Mouse (Mus musculus) adrenal gland, postnatal 4 days (tissue): ENCODE data around the gene Atp5j2. TPM values are rescaled to one million over a fixed set of nuclear protein-coding genes. Genes with fewer than 3 reads are reported as not detected.

ENCODE experiments used
- total RNA-seq, 2 experiments: library from RNA; stranded (reverse); gene quantifications; 2 replicates each; pipeline ENCODE4 v1.2.3; 2021

Atp5j2 gene
- total RNA-seq, 2 experiments from 2014 or later, result 367 to 390 TPM

Other genes with a start within 250 kb of the Atp5j2 start
- gene Smurf1, start 226.2 kb downstream of the Atp5j2 start, total RNA-seq, result 10 to 100 TPM; 24.7 to 28.4 TPM
- gene Gm4871, start 159.3 kb downstream of the Atp5j2 start, total RNA-seq, result not detected
- gene 1700018F24Rik, start 149.1 kb downstream of the Atp5j2 start, total RNA-seq, result not detected
- 100 to 1,000 TPM; 114 to 121 TPM for gene Arpc1a, start 108.2 kb downstream of the Atp5j2 start, total RNA-seq
- gene Kpna7, start 108.0 kb downstream of the Atp5j2 start, total RNA-seq, result not detected
- 100 to 1,000 TPM; 226 to 243 TPM for gene Arpc1b, start 77.8 kb downstream of the Atp5j2 start, total RNA-seq
- gene Pdap1, start 51.8 kb downstream of the Atp5j2 start, total RNA-seq, result 100 to 1,000 TPM; 106 to 108 TPM
- gene Bud31, start 51.7 kb downstream of the Atp5j2 start, total RNA-seq, result 100 to 1,000 TPM; 106 to 113 TPM
- 10 to 100 TPM; 29.2 to 32.0 TPM for gene Ptcd1, start 25.0 kb downstream of the Atp5j2 start, total RNA-seq
- gene Cpsf4, start 24.8 kb downstream of the Atp5j2 start, total RNA-seq, result 10 to 100 TPM; 28.0 to 29.0 TPM
- gene Zkscan14, start 9.8 kb upstream of the Atp5j2 start, total RNA-seq, result 10 to 100 TPM; 14.0 to 14.7 TPM
- 10 to 100 TPM; 16.2 to 16.8 TPM for gene Zkscan5, start 12.5 kb upstream of the Atp5j2 start, total RNA-seq
- gene Zfp655, start 39.7 kb upstream of the Atp5j2 start, total RNA-seq, result 10 to 100 TPM; 48.1 to 53.2 TPM
- gene Zscan25, start 88.4 kb upstream of the Atp5j2 start, total RNA-seq, result 10 to 100 TPM; 26.5 to 29.3 TPM
- under 1 TPM; 0.25 to 0.40 TPM for gene Cyp3a57, start 153.2 kb upstream of the Atp5j2 start, total RNA-seq